In genomic region chr5:31697644-31698296, GRCm38 (mm10) we compare ENCODE assay signal across 7 mouse cellular contexts. TPM values are rescaled to one million over a fixed set of nuclear protein-coding genes. Genes with fewer than 3 reads are reported as not detected.
DNase-seq lines count a peak whose midpoint lies in the region; ATAC-seq lines count a peak whose summit lies in the region.

Gene Babam2, plus strand, starts transcription at chr5:31697684.

- no peaks in the 10 kb centered on the region for H3K36me3 ChIP-seq in intestine, embryonic 16.5 days (ENCODE audit: control insufficient read depth, insufficient read depth, low read length)
- H3K36me3 ChIP-seq in midbrain, embryonic 11.5 days (ENCODE audit: control insufficient read depth, insufficient read depth, low read length), result no peaks in the 10 kb centered on the region

- peak within 1 kb of the TSS; percentile 82 for H3K4me3 ChIP-seq in intestine, embryonic 16.5 days (ENCODE audit: low read length)
- H3K4me3 ChIP-seq in midbrain, embryonic 11.5 days (ENCODE audit: low read depth, low read length), result peak within 1 kb of the TSS; percentile 80

- H3K27me3 ChIP-seq in intestine, embryonic 16.5 days (replicated peaks; ENCODE audit: control insufficient read depth, insufficient read depth, low read length), result no peaks in the 10 kb centered on the region
- no peaks in the 10 kb centered on the region for H3K27me3 ChIP-seq in midbrain, embryonic 11.5 days (ENCODE audit: control insufficient read depth, insufficient read depth, low read length)

- H3K4me1 ChIP-seq in intestine, embryonic 16.5 days (ENCODE audit: control insufficient read depth, insufficient read depth, low read length), result peaks cover 3% of the 10 kb centered on the region; the same call in 1 of the 2 replicates
- no peaks in the 10 kb centered on the region for H3K4me1 ChIP-seq in midbrain, embryonic 11.5 days (ENCODE audit: control insufficient read depth, insufficient read depth, low read length)

- ATAC-seq in intestine, embryonic 16.5 days, result peak; percentile 96
- peak; percentile 94 for ATAC-seq in midbrain, embryonic 11.5 days (ENCODE audit: low FRiP score)

- intact Hi-C loops in left cerebral cortex, postnatal 36 days (cut with DNase I), result loop anchor here (2.0 to 5.0 kb wide), 3 partner anchors 125 to 437 kb away; partner anchors contain the start of gene Fosl2

- peak within 1 kb of the TSS; percentile 92 for H3K9ac ChIP-seq in intestine, embryonic 16.5 days (ENCODE audit: low read depth, low read length)
- peak within 1 kb of the TSS; percentile 85 for H3K9ac ChIP-seq in midbrain, embryonic 11.5 days (ENCODE audit: low read length)

- DNase-seq in adrenal gland, adult 2 months, result peak; percentile 96
- DNase-seq in embryo, embryonic 11.5 days (ENCODE audit: low read depth, low spot score), result peak; percentile 86
- peak; percentile 88 to 92 for DNase-seq in gastrocnemius, postnatal 4 days (ENCODE audit: low spot score in 2 of 2)
- peak; percentile 91 to 94 for DNase-seq in left cerebral cortex, postnatal 36 days (ENCODE audit: low spot score in 2 of 2)
- DNase-seq in midbrain, embryonic 11.5 days (ENCODE audit: low spot score, missing footprints), result peak; percentile 99
- peak; percentile 84 for DNase-seq in skeletal muscle tissue, adult 2 months (ENCODE audit: low read depth, low spot score)

- H3K27ac ChIP-seq in intestine, embryonic 16.5 days (ENCODE audit: low read length), result peak within 1 kb of the TSS; percentile 97
- peak within 1 kb of the TSS; percentile 45; the same call in 1 of the 2 replicates for H3K27ac ChIP-seq in midbrain, embryonic 11.5 days (ENCODE audit: low read depth, low read length)

- H3K9me3 ChIP-seq in intestine, embryonic 16.5 days (ENCODE audit: control insufficient read depth, low read length), result no peaks in the 10 kb centered on the region
- no peaks in the 10 kb centered on the region for H3K9me3 ChIP-seq in midbrain, embryonic 11.5 days (ENCODE audit: control insufficient read depth, low read length)

- peak within 1 kb of the TSS; percentile 71 for H3K4me2 ChIP-seq in intestine, embryonic 16.5 days (ENCODE audit: low read depth, low read length)
- H3K4me2 ChIP-seq in midbrain, embryonic 11.5 days, result peak within 1 kb of the TSS; percentile 64

- WGBS in intestine, embryonic 16.5 days, result under 1% methylated on average over 71 of the region's 71 CpGs
- under 1% methylated on average over 71 of the region's 71 CpGs for WGBS in midbrain, embryonic 11.5 days

RNA-seq across cellular contexts. Expression of gene Babam2, which starts in this region (rescaled TPM):
- total RNA-seq in adrenal gland, adult 2 months (2021), result 100 to 1,000 TPM in 1 of 2 experiments, 10 to 100 TPM in 1; 90.5 to 177 TPM
- polyA plus RNA-seq in adrenal gland, adult 2 months (2012; rRNA removed), result 63.4 and 88.1 TPM in 2 replicates
- total RNA-seq in gastrocnemius, postnatal 4 days (2021), result 10 to 100 TPM; 45.0 to 51.0 TPM
- 63.5 and 69.0 TPM in 2 replicates for polyA plus RNA-seq in intestine, embryonic 16.5 days (2015; fragmentation: Nextera tagmentation; extraction: Ambion mirVana)
- total RNA-seq in left cerebral cortex, postnatal 36 days (2021), result 10 to 100 TPM; 37.5 to 48.5 TPM
- 45.9 and 50.6 TPM in 2 replicates for polyA plus RNA-seq in midbrain, embryonic 11.5 days (2014; fragmentation: Nextera tagmentation; extraction: Ambion mirVana)

Comparison
In these comparisons a context has a peak if more than half of its experiments do, and no peak if none do; other contexts are left out.
1. Peak in every context shown above with its lines: DNase-seq, ATAC-seq, H3K4me3 ChIP-seq and H3K27ac ChIP-seq.